Mouse (Mus musculus) ES-E14 (cell line): ENCODE measurements around the gene Dnajb13. TPM values are rescaled to one million over a fixed set of nuclear protein-coding genes. Genes with fewer than 3 reads are reported as not detected.

ENCODE experiments used
- DNase-seq: peaks from one replicate; pipeline ENCODE4 v3.0.0-alpha.2; 2013; ENCODE audit warnings: low read depth, low spot score
- H3K27ac ChIP-seq: 2 replicates; pipeline ENCODE4 v1.5.1; 2012; ENCODE audit warnings: low read depth, mild to moderate bottlenecking, low read length, moderate library complexity, mixed read lengths; ENCODE audit not compliant: poor library complexity, insufficient read depth, severe bottlenecking
- H3K36me3 ChIP-seq: 2 replicates; pipeline ENCODE4 v1.6.1; 2012; ENCODE audit warnings: mild to moderate bottlenecking, low read length, moderate library complexity, mixed read lengths; ENCODE audit not compliant: control insufficient read depth, poor library complexity, insufficient read depth, severe bottlenecking
- H3K4me1 ChIP-seq, 2 experiments: fragments of 150-350 bp in 1 of 2; sonication (generic) in 1 of 2; 2 replicates each; pipeline ENCODE4 v1.6.1; 2012; ENCODE audit warnings: low read length in 2 of 2, mild to moderate bottlenecking in 1 of 2, mixed read lengths in 1 of 2; ENCODE audit not compliant: control insufficient read depth in 2 of 2, insufficient read depth in 2 of 2, poor library complexity in 1 of 2
- H3K4me3 ChIP-seq, 2 experiments: fragments of 150-350 bp in 1 of 2; sonication (generic) in 1 of 2; 2 replicates each; pipeline ENCODE4 v1.5.1; 2012; ENCODE audit warnings: low read length in 2 of 2, low read depth in 1 of 2, mild to moderate bottlenecking in 1 of 2, mixed read lengths in 1 of 2; ENCODE audit not compliant: insufficient read depth in 1 of 2, poor library complexity in 1 of 2, severe bottlenecking in 1 of 2
- H3K9ac ChIP-seq: 2 replicates; pipeline ENCODE4 v1.6.1; 2012; ENCODE audit warnings: low read depth, mild to moderate bottlenecking, low read length, mixed read lengths; ENCODE audit not compliant: poor library complexity, insufficient read depth, severe bottlenecking
- H3K9me3 ChIP-seq: fragments of 150-350 bp; sonication (generic); 2 replicates; pipeline ENCODE4 v1.6.1; 2012; ENCODE audit warnings: low read depth, mild to moderate bottlenecking, low read length; ENCODE audit not compliant: control insufficient read depth, insufficient read depth
- CHD2 ChIP-seq: IDR thresholded peaks from 2 replicates; pipeline ENCODE4 v1.6.1; 2014; ENCODE audit warnings: mild to moderate bottlenecking, low read depth, low read length, inconsistent platforms
- HCFC1 ChIP-seq: IDR thresholded peaks from 2 replicates; pipeline ENCODE4 v1.6.1; 2012; ENCODE audit warnings: low read length, inconsistent platforms, borderline replicate concordance; ENCODE audit not compliant: insufficient read depth
- MAFK ChIP-seq: IDR thresholded peaks from 2 replicates; pipeline ENCODE4 v1.6.1; 2014; ENCODE audit warnings: mild to moderate bottlenecking, low read depth, low read length, inconsistent platforms; ENCODE audit not compliant: insufficient read depth
- ZC3H11A ChIP-seq: IDR thresholded peaks from 2 replicates; pipeline ENCODE4 v1.6.1; 2012; ENCODE audit warnings: low read depth, mild to moderate bottlenecking, inconsistent platforms, low read length, borderline replicate concordance
- ZNF384 ChIP-seq: IDR thresholded peaks from 2 replicates; pipeline ENCODE4 v1.6.1; 2012; ENCODE audit warnings: low read depth, low read length, inconsistent platforms
- in situ Hi-C, 2 experiments: fragments of 600-800 bp; cut with MboI; formaldehyde crosslinking; loops; one replicate each; pipeline ENCODE4 v1.15.1; 2025; ENCODE audit warnings: low sequenced_read_pairs in 2 of 2, inconsistent platforms in 1 of 2; ENCODE audit not compliant: unreplicated experiment in 2 of 2
- total RNA-seq: library from RNA; depleted of rRNA; stranded (reverse); fragments of 300-350 nt; gene quantifications from 2 replicates; pipeline ENCODE4 v1.2.3, GENCODE M21; 2012

Dnajb13 gene
- total RNA-seq, 1 experiment = 2.8 TPM

DNA sequence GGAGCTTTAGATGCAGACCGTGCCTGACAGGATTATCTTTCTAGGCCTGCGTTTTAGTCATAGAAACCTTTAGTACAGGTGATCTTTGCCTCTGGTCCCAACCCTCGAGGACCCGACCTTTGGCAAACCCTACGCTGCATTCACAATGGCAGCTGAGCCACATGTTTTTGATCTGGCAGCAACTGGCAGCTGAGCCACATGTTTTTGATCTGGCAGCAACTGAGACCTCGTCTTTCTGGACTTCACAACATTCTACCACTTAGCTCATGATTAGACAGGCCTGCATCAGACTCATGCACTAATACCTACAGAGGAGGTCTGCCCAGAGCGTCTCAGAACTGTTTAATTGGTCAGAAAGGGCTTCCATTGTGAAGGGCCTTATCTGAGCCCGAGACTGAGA lies 19.7 kb downstream of the Dnajb13 start:
- Histone ChIP-seq H3K9me3 (no peaks in the 10 kb centered on the region), H3K9ac (peak overlapping the region; percentile 53), H3K4me1 (peaks cover 3 to 28% of the 10 kb centered on the region in 2 experiments; a peak in 2 of 4 replicates), H3K27ac (peak overlapping the region; percentile 67), H3K36me3 (peaks cover 55% of the 10 kb centered on the region), H3K4me3 (peak overlapping the region; percentile 74 to 94)
- no peak for DNase-seq
- TF ChIP-seq ZNF384 (no peak), ZC3H11A (no peak), MAFK (no peak)
- in situ Hi-C loops = no loop called here

DNA sequence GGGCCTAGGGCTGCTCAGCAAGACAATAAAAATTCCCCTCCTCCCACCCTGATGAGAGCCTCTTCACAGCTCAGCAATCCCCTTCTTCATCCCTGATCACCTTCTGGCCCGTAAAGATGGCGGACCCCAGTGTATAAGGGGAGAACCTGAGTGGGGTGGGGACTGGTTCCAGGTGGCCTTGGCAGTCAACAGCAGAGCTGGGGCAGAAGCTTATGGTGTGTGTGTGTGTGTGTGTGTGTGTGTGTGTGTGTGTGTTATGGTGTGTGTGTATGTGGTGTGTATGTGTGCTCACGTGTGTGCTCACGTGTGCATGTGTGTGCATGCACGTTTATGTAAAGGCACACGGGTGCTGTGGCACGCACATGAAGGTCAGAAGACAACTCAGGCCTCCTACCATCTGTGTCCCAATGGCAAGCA lies 20.3 kb downstream of the Dnajb13 start:
- peaks cover 3 to 25% of the 10 kb centered on the region in 2 experiments; a peak in 2 of 4 replicates for H3K4me1 ChIP-seq
- no peaks in the 10 kb centered on the region for H3K9me3 ChIP-seq
- peak overlapping the region; percentile 74 to 94 for H3K4me3 ChIP-seq
- H3K27ac ChIP-seq = peak overlapping the region; percentile 85
- no peak for TF ChIP-seq MAFK
- no peak for TF ChIP-seq ZC3H11A
- TF ChIP-seq HCFC1 = no peak
- H3K9ac ChIP-seq = peak overlapping the region; percentile 85
- H3K36me3 ChIP-seq = peaks cover 49% of the 10 kb centered on the region
- in situ Hi-C loops = no loop called here
- no peak for DNase-seq

- Histone ChIP-seq H3K9me3 (no peaks in the 10 kb centered on the region), H3K4me3 (peak overlapping the region; percentile 74 to 94), H3K36me3 (peaks cover 42% of the 10 kb centered on the region), H3K4me1 (peaks cover 3 to 25% of the 10 kb centered on the region in 2 experiments; a peak in 2 of 4 replicates), H3K27ac (peak overlapping the region; percentile 85), H3K9ac (peak overlapping the region; percentile 85)
- in situ Hi-C loops = no loop called here
- DNase-seq = no peak
- no peak for TF ChIP-seq HCFC1
- TF ChIP-seq MAFK = no peak
- TF ChIP-seq ZC3H11A = no peak
- no peak for TF ChIP-seq ZNF384
- TF ChIP-seq CHD2 = no peak
Observed at GRCm38 (mm10) chr7:100493484-100494414, 21.0 kb downstream of the Dnajb13 start.

GRCm38 (mm10) chr7:100493117-100493483 lies 21.7 kb downstream of the Dnajb13 start, which contains the start of gene Ucp2:
Gene Ucp2, plus strand, starts transcription at chr7:100493337.
- peak within 1 kb of the TSS; percentile 85 for H3K27ac ChIP-seq
- no peak for TF ChIP-seq MAFK
- no peaks in the 10 kb centered on the region for H3K9me3 ChIP-seq
- in situ Hi-C loops = no loop called here
- peak; percentile 69 for DNase-seq
- H3K9ac ChIP-seq = peak within 1 kb of the TSS; percentile 85
- peak within 1 kb of the TSS; percentile 74 to 94 for H3K4me3 ChIP-seq
- H3K36me3 ChIP-seq = peaks cover 35% of the 10 kb centered on the region
- peaks cover 3 to 21% of the 10 kb centered on the region in 2 experiments; a peak in 2 of 4 replicates for H3K4me1 ChIP-seq
